Mouse (Mus musculus) E14TG2a.4 (cell line): Measurements from ENCODE around the gene D130043K22Rik.

Experiments used
- H3K27me3 ChIP-seq: 2 replicates; pipeline ENCODE4 v1.6.1; 2014; ENCODE audit warnings: low read length, control low read depth; ENCODE audit not compliant: insufficient read depth
- H3K36me3 ChIP-seq: 2 replicates; pipeline ENCODE4 v1.6.1; 2014; ENCODE audit warnings: low read length, control low read depth; ENCODE audit not compliant: insufficient read depth
- H3K4me1 ChIP-seq: replicated peaks from 2 replicates; pipeline ENCODE4 v1.6.1; 2014; ENCODE audit warnings: low read depth, low read length, control low read depth
- H3K4me3 ChIP-seq: replicated peaks from 2 replicates; pipeline ENCODE4 v1.5.1; 2014; ENCODE audit warnings: mild to moderate bottlenecking, low read length
- H3K9me3 ChIP-seq: 2 replicates; pipeline ENCODE4 v1.6.1; 2014; ENCODE audit warnings: low read length, control low read depth
- CTCF ChIP-seq: conservative IDR thresholded peaks from 2 replicates; pipeline ENCODE4 v1.5.1; 2014; ENCODE audit warnings: low read length
- NANOG ChIP-seq: IDR thresholded peaks from 2 replicates; pipeline ENCODE4 v1.6.1; 2014; ENCODE audit warnings: borderline replicate concordance, low read length, mixed read lengths
- POU5F1 ChIP-seq: IDR thresholded peaks from 2 replicates; pipeline ENCODE4 v1.6.1; 2014; ENCODE audit warnings: low read length, borderline replicate concordance

Gene D130043K22Rik

GRCm38 (mm10) chr13:24844983-24845955 lies at the start of gene D130043K22Rik:
Gene D130043K22Rik (plus strand): TSS chr13:24845135.
- H3K4me3 ChIP-seq: peak within 1 kb of the TSS; percentile 79
- H3K27me3 ChIP-seq: peaks cover 5% of the 10 kb centered on the region
- peaks cover 22% of the 10 kb centered on the region for H3K36me3 ChIP-seq
- peaks cover 12% of the 10 kb centered on the region for H3K4me1 ChIP-seq
- TF ChIP-seq NANOG (no peak), CTCF (no peak), POU5F1 (no peak)
- no peaks in the 10 kb centered on the region for H3K9me3 ChIP-seq

DNA sequence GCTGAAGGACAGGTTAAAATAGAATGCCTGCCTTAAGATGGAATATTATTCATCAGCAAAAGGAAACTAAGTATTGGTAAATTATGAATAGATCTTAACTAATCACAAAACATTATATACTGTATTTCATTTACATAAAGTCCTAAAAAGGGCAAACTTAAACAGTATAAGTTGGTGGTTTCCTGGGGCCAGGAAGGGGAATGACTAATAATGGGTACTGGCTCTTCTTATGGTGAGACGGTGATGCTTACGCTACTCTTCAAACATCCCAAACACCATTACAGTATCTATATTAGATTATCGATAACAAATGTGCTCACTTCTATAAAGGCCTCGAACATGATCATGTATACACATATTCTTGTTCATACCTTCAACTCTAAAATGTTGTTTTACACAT lies 46.2 kb upstream of the D130043K22Rik start:
- no peak for TF ChIP-seq NANOG
- TF ChIP-seq POU5F1: no peak
- no peak for TF ChIP-seq CTCF
- Histone ChIP-seq H3K9me3 (no peaks in the 10 kb centered on the region), H3K36me3 (peaks cover 9% of the 10 kb centered on the region), H3K4me3 (no peak overlapping the region), H3K4me1 (peaks cover 27% of the 10 kb centered on the region), H3K27me3 (no peaks in the 10 kb centered on the region)

DNA sequence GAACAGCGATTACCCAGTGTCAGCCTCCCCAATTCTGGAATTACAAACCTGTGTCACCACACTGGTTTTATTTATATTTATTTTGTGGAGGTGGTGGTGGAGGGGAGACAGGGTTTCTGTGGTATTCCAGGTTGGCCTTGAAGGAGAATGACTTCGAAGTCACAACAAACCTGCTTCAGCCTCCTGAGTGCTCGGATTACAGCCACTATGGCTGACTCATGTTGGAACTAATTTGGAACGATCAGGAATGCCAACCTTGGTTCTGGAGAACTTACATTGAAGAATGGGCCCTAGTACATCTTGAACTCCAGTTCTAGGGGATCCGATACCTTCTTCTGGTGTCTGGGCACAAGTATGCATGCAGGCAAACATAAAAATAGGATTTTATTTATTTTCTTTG lies 45.6 kb upstream of the D130043K22Rik start:
- Histone ChIP-seq H3K4me1 (peaks cover 34% of the 10 kb centered on the region), H3K4me3 (peak overlapping the region; percentile 77), H3K9me3 (no peaks in the 10 kb centered on the region), H3K36me3 (peaks cover 15% of the 10 kb centered on the region), H3K27me3 (no peaks in the 10 kb centered on the region)
- TF ChIP-seq POU5F1 (no peak), CTCF (no peak), NANOG (no peak)

DNA sequence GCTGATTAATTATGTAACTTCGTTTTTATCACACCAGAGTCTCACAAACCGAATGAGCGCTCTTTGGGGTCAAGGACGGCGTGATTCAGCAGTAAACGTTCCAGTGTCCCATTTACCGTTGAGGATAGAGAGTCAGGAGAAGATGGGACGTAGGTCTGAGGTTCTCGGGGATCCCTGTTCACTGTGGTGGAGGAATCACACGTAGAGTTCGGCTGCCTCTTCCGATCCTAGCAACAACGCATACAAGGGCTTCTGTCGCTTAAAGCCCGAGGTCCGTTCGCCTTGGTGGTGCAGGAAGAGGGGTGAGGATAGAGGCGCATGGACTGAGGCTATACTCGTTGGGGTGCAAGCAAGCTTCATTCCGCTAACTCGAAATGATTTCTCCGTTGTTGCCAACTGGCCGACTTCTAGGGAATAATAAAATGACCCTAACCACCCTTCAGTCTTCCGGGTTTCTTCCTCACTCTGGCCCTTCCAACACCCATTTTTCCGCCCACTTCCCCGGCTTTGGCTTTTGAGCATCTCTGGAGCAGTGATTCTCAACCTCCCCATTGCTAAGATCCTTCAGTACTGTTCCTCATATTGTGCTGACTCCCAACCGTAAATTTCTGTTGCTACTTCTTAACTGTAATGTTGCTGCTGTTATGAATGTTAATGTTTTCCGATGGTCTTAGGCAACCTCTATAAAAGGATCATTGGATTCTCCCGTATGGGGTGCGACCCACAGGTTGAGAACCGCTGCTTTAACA lies 44.8 kb upstream of the D130043K22Rik start:
- peaks cover 41% of the 10 kb centered on the region for H3K4me1 ChIP-seq
- H3K27me3 ChIP-seq: no peaks in the 10 kb centered on the region
- TF ChIP-seq POU5F1: no peak
- TF ChIP-seq CTCF: no peak
- no peak for TF ChIP-seq NANOG
- no peaks in the 10 kb centered on the region for H3K9me3 ChIP-seq
- H3K4me3 ChIP-seq: peak overlapping the region; percentile 77
- peaks cover 23% of the 10 kb centered on the region for H3K36me3 ChIP-seq

GRCm38 (mm10) chr13:24800674-24801307 lies 44.1 kb upstream of the D130043K22Rik start:
- no peak for TF ChIP-seq NANOG
- no peak for TF ChIP-seq POU5F1
- TF ChIP-seq CTCF: no peak
- Histone ChIP-seq H3K9me3 (no peaks in the 10 kb centered on the region), H3K4me1 (peaks cover 41% of the 10 kb centered on the region)

GRCm38 (mm10) chr13:24801308-24801921 lies 43.5 kb upstream of the D130043K22Rik start, which contains the start of gene BC005537:
Gene BC005537 (plus strand): TSS chr13:24801657.
- TF ChIP-seq POU5F1: no peak
- TF ChIP-seq CTCF: no peak
- TF ChIP-seq NANOG: no peak

More at GRCm38 (mm10) chr13:24800674-24801307, 44.1 kb upstream of the D130043K22Rik start:
- H3K4me3 ChIP-seq: peak overlapping the region; percentile 97
- H3K27me3 ChIP-seq: no peaks in the 10 kb centered on the region
- peaks cover 30% of the 10 kb centered on the region for H3K36me3 ChIP-seq

DNA sequence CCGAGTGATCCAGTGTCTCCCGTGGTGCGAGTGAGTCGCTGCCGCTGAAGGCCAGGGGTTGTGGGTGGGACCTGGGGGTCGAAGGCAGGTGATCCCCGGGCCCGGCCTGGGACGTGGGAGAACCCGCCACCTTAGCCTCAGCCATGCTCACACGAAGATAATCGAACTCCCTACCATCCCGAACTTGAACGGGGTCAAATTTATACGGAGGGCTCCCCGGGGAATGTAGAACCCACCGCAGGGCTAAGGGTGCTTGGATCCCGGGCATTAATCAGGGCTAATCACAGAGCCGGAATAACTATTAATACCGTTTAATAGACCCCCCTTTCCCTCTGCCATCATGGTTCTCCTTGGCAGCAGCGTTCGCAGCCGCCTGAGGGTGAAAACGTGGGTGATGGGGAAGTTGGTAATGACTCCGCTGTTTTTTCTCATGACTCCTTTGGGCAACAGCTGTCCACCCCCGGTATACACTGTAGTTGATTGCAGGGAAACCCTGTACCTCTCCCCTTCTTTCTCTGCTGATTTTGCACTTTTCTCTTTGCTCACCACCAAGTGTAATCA lies 42.7 kb upstream of the D130043K22Rik start:
- Histone ChIP-seq H3K9me3 (no peaks in the 10 kb centered on the region), H3K4me3 (peak overlapping the region; percentile 97), H3K4me1 (peaks cover 46% of the 10 kb centered on the region), H3K36me3 (peaks cover 42% of the 10 kb centered on the region), H3K27me3 (no peaks in the 10 kb centered on the region)
- no peak for TF ChIP-seq POU5F1
- no peak for TF ChIP-seq NANOG
- TF ChIP-seq CTCF: no peak

More at GRCm38 (mm10) chr13:24801308-24801921, 43.5 kb upstream of the D130043K22Rik start, which contains the start of gene BC005537:
- H3K27me3 ChIP-seq: no peaks in the 10 kb centered on the region
- H3K4me3 ChIP-seq: peak within 1 kb of the TSS; percentile 97
- H3K36me3 ChIP-seq: peaks cover 36% of the 10 kb centered on the region
- peaks cover 44% of the 10 kb centered on the region for H3K4me1 ChIP-seq
- H3K9me3 ChIP-seq: no peaks in the 10 kb centered on the region
